Mouse (Mus musculus): ENCODE results near the gene Arhgap27.

GRCm38 (mm10) chr11:103285276-103285675 is 78.2 kb downstream of the Arhgap27 start:
- TF ChIP-seq CTCF (IDR thresholded peaks at IDR 0.05; ENCODE audit: insufficient read depth, low read depth, low read length) (no peak), POLR2A (IDR thresholded peaks at IDR 0.05; ENCODE audit: insufficient read depth, low read depth, low read length) (no peak)
